Mouse (Mus musculus) lung, adult 2 months (tissue): ENCODE results near the gene Slc25a18. TPM values are rescaled to one million over a fixed set of nuclear protein-coding genes. Genes with fewer than 3 reads are reported as not detected.

Source experiments
- DNase-seq: peaks from one replicate; pipeline ENCODE4 v3.0.0; 2022
- H3K4me1 ChIP-seq: fragments of 200-500 bp; 2 replicates; pipeline ENCODE4 v1.6.1; 2011; ENCODE audit warnings: low read length; ENCODE audit not compliant: control insufficient read depth, insufficient read depth
- H3K4me3 ChIP-seq: fragments of 200-500 bp; replicated peaks from 2 replicates; pipeline ENCODE3; 2011; ENCODE audit warnings: low read depth, mild to moderate bottlenecking, control low read depth, low read length; ENCODE audit errors: extremely low read depth
- CTCF ChIP-seq: fragments of 200-500 bp; IDR thresholded peaks from 2 replicates; pipeline ENCODE4 v1.5.1; 2011; ENCODE audit warnings: mild to moderate bottlenecking, low read length, control low read depth; ENCODE audit not compliant: insufficient read depth
- POLR2A ChIP-seq: fragments of 200-500 bp; IDR thresholded peaks from 2 replicates; pipeline ENCODE4 v1.6.1; 2011; ENCODE audit warnings: low read depth, mild to moderate bottlenecking, control low read depth, low read length, borderline replicate concordance; ENCODE audit errors: extremely low read depth
- WGBS: fragments of 180-500 bp; shearing (Covaris S2); methylation state at CpG from one replicate; pipeline ENCODE4 v1.1.7; 2018; 5-methylcytosine and 5-hydroxymethylcytosine counted together
- polyA plus RNA-seq: library from polyadenylated mRNA; depleted of rRNA; stranded (reverse); fragments of >200 nt; gene quantifications from 2 replicates; pipeline ENCODE4 v1.2.3, GENCODE M21; 2012; rRNA removed

Gene Slc25a18
- 0.74 and 1.6 TPM in 2 replicates for polyA plus RNA-seq

DNA sequence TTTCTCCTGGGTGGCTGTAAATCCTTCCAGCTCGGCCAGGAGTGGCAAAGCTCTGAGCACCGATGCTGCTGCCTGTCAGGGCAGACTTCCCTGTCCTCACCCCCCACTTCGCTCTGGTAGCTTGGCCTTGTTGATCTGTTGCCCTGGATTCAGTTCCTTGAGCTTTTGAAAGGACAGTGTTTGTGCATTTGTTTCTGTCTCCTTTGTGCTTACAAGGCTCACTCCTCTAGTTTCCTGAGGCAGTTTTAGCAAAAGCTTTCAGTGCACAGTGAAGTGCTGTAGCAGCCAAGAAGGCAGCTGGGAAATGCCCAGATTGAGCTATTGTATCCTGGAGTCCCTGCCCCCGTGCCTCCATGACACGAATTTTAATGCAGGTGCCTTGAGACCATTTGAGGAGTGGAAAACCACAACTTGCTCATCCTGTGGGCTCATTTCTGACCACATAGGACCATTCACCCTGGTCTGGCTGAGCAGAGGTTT is at the start of gene Slc25a18:
Gene Slc25a18 (plus strand): TSS at position 430 of the 480 bp plus-strand sequence.
- 55% methylated on average over 5 of the region's 5 CpGs for WGBS
- Histone ChIP-seq H3K4me1 (peaks cover 10% of the 10 kb centered on the region), H3K4me3 (no peak within 1 kb of the TSS)
- DNase-seq = no peak
- TF ChIP-seq CTCF = no peak

DNA sequence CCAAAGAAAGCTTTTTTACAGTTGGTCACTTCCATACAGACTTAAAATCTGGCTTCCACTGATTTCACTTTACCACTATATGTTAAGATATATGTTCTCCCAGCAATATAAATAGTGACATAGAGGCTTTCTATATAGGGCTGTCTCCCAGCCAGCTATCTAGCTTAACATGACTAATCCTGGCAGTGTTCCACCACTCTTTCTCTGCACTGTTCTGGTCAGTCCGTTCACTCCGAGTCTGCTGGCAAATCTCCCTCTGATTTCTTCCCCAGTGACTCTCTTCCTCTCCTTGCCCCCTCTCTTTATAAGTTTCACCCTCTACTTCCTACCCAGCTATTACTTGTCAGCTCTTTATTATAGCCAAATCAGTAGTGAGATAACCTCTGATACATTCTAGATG is 47.4 kb upstream of the Slc25a18 start:
- no peak for TF ChIP-seq CTCF
- no peak for TF ChIP-seq POLR2A
- no peak for DNase-seq
- no peak overlapping the region for H3K4me3 ChIP-seq
- H3K4me1 ChIP-seq = no peaks in the 10 kb centered on the region
- WGBS = 38% methylated on average over 2 of the region's 2 CpGs

DNA sequence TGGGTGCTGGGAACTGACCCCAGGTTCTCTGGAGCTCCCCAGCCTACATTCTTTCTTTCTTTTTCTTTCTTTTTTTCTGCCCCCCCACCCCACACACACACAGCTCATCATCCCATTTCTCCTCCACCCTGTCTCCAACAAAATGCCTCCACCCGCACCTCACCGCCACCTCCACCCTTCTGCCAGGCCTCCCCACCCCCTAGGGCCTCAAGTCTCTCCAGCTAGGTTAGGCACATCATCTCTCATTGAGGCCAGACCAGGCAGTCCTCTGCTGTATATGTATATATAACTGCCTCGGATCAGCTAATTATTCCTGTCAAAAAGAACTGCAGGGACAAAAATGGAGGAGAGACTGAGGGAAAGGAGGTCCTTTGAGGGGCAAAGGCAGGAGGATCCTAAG is 37.4 kb upstream of the Slc25a18 start:
- TF ChIP-seq POLR2A (no peak), CTCF (no peak)
- Histone ChIP-seq H3K4me3 (no peak overlapping the region), H3K4me1 (no peaks in the 10 kb centered on the region)
- DNase-seq = no peak
- WGBS = 88% methylated on average over 3 of the region's 3 CpGs

DNA sequence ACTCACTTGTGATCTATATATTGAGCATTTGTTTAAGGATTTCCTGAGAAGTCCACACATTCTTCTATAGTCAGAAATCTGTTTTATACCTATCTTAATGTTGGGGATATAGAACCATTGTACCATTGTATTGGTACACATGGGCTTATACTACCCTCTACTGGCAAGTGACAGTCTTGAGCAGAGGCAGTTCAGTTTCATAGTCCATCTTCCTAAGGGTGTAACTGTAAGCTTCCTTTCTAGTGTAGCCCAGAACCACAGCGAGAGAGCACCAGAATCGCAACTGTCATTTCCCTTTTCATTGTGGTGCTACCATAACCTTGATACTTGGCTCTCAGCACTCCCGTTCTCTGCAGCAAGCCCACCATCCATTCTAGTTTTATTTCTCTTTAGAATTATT is 36.8 kb upstream of the Slc25a18 start:
- WGBS = 39% methylated on average over 3 of the region's 3 CpGs
- no peak for DNase-seq
- peak; percentile 20; the same call in 1 of the 2 replicates for TF ChIP-seq CTCF
- TF ChIP-seq POLR2A = no peak
- Histone ChIP-seq H3K4me1 (no peaks in the 10 kb centered on the region), H3K4me3 (no peak overlapping the region)

DNA sequence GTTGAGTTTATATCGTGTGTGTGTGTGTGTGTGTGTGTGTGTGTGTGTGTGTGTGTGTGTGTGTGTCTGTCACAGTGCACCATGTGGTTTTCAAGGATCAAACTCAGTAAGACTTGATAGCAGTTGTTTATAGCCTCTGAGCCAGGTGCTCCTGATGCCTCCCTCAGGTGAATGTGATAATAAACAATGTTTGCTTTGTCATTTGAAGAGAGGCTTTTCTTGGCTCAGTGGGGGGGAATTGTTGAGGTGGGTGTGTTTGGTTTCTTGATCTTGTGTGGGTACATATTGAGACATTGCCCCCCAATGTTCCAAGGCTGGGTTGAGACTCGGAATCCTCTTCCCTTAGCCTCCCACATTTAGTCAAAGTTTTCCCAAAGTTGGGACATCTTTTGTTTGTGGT is 30.2 kb upstream of the Slc25a18 start:
- TF ChIP-seq CTCF (no peak), POLR2A (no peak)
- no peak for DNase-seq
- WGBS = 78% methylated on average over 2 of the region's 2 CpGs
- Histone ChIP-seq H3K4me3 (no peak overlapping the region), H3K4me1 (no peaks in the 10 kb centered on the region)

DNA sequence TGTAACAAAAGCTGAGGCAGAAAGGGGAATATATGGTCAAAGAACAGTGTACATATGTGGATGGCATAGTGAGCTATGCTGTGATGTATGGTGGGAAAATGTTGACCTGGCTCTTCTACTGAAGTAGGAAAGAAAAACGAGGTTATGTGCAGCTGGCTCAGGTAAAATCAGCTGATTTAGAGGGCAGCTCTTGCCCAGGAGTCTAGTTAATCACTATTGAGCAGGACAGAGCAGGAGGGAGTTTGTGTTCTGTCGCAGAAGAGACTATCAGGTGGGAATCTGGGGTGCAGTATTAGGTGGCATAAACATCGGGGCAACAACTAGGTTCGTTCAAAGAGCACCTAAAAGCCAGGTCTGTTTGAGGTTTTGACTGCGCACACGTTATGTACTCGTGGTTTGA is 29.1 kb upstream of the Slc25a18 start:
- Histone ChIP-seq H3K4me1 (no peaks in the 10 kb centered on the region), H3K4me3 (no peak overlapping the region)
- 85% methylated on average over 7 of the region's 7 CpGs for WGBS
- no peak for TF ChIP-seq CTCF
- TF ChIP-seq POLR2A = no peak
- DNase-seq = no peak

DNA sequence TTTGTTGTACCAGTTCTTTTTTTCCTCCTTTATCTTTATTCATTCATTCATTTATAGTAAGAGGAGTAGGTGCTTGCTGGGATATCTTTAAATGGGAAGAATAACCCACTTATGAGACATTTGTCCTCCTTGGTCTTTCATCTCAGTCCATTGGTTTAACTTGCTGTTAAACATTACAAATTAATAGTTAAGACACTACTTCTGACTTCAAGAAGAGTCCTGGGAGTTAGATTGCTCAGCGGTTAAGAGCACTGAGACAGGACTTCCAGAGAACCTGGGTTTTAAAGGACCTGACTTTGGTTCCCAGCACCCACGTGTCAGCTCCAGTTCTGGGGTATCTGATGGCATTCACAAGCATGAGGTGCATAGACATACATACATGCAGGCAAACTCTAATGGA is 27.0 kb upstream of the Slc25a18 start:
- no peak for DNase-seq
- TF ChIP-seq CTCF (no peak), POLR2A (no peak)
- Histone ChIP-seq H3K4me3 (no peak overlapping the region), H3K4me1 (no peaks in the 10 kb centered on the region; the same call in 1 of the 2 replicates)
- WGBS = 74% methylated on average over 2 of the region's 2 CpGs

DNA sequence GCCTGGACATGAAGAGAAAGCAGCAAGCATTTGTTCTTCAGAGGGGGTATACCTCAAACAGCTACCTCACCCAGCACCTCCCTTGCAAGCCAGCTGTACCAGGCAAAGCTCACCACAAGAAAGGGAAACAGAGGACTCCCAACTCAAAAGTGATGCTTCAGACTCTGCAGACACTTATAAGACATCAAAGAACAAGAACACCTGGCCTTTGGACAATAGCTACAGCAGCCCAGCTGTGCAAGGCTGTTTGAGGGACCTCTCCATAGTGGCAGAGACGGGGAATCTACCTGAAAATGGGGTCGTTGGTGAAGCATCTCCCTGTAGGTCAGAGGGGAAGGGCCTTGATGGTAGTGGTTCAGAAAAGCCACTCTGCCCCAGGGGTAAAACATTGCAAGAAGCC is 12.2 kb upstream of the Slc25a18 start:
- WGBS = 86% methylated on average over 2 of the region's 2 CpGs

DNA sequence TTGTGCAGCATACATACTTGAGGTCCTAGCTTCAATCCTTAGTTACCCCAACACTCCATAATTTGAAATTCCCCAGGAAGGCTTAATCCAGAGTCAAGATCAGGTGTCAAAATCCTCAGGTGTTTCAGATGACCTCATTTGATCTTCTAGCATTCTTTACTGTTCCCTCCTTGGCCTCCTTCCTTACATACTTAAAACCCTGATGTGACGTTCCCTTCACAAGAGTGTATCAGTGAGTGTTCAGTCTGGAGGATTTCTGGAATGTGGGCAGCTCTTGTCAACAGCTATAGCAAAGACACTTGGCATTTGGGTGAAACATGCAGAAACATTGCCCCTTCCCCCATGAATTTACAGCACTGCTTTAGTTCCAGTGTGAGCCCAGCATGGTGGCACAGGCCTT is 3.4 kb upstream of the Slc25a18 start:
- H3K4me1 ChIP-seq = peaks cover 10% of the 10 kb centered on the region
- no peak overlapping the region for H3K4me3 ChIP-seq
- TF ChIP-seq POLR2A (no peak), CTCF (no peak)
- no peak for DNase-seq
- 76% methylated on average over 1 of the region's 1 CpGs for WGBS

More for the DNA sequence above, 12.2 kb upstream of the Slc25a18 start:
- H3K4me3 ChIP-seq = no peak overlapping the region
- no peak for DNase-seq
- TF ChIP-seq POLR2A (no peak), CTCF (no peak)
- no peaks in the 10 kb centered on the region for H3K4me1 ChIP-seq

DNA sequence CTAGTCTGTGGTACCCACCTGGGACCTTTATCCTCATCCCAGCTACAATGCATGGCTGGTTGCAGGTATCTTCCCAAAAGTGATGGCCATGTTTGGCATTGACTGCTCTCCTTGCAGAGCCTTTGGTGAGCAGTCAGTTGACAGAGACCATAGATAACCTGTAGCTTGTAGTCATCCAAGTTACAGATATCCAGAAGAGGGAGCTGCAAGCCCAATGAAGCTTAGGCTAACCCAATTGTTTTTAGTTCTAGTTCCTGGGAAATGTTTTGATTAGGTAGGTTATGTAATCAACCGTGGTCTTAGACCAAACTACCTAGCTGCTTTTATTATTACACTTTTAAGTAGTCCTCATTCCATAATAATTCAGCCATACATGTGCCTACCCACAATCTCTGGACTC is 2.0 kb upstream of the Slc25a18 start:
- Histone ChIP-seq H3K4me3 (no peak overlapping the region), H3K4me1 (peaks cover 10% of the 10 kb centered on the region)
- 24% methylated on average over 1 of the region's 1 CpGs for WGBS
- TF ChIP-seq CTCF (no peak), POLR2A (no peak)
- DNase-seq = no peak

DNA sequence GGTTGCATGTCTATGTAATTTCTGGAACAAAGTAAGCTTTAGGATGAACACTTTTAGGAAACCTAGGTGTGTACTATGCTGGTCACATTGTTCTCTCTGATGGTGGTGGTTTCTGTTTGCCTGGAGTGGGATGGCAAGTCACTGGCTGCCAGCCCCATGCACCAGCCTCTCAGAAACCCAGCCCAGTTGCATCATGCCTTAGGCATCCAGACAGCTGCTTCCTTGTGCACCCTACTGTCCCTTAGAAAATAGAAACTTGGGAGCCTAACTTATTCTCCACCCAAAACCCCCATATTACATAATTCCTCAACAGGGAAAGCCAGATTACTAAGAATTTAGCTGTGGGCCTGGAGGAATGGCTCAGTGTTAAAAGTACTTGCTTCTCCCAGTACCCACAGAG is 1.4 kb upstream of the Slc25a18 start:
- TF ChIP-seq POLR2A (no peak), CTCF (no peak)
- H3K4me3 ChIP-seq = no peak overlapping the region
- peaks cover 10% of the 10 kb centered on the region for H3K4me1 ChIP-seq
- DNase-seq = no peak
